Comparison of ENCODE assay signal across 8 mouse cellular contexts in genomic region chr10:83337159-83337951, GRCm38 (mm10). TPM values are rescaled to one million over a fixed set of nuclear protein-coding genes. Genes with fewer than 3 reads are reported as not detected.
DNase-seq lines count a peak whose midpoint lies in the region.

Gene Slc41a2, minus strand, starts transcription at chr10:83337882.

- H3K36me3 ChIP-seq in hindbrain, embryonic 10.5 days, result no peaks in the 10 kb centered on the region

- H3K27ac ChIP-seq in hindbrain, embryonic 10.5 days, result peak within 1 kb of the TSS; percentile 80

- under 1% methylated on average over 102 of the region's 102 CpGs for WGBS in hindbrain, embryonic 10.5 days

- no peaks in the 10 kb centered on the region for H3K9me3 ChIP-seq in hindbrain, embryonic 10.5 days

- peaks cover 10% of the 10 kb centered on the region for H3K4me1 ChIP-seq in hindbrain, embryonic 10.5 days (replicated peaks)

- H3K27me3 ChIP-seq in hindbrain, embryonic 10.5 days (ENCODE audit: insufficient read depth, poor library complexity, severe bottlenecking), result peaks cover 74% of the 10 kb centered on the region

- H3K4me3 ChIP-seq in hindbrain, embryonic 10.5 days, result peak within 1 kb of the TSS; percentile 68

- peak; percentile 25 for DNase-seq in T-cell, adult 2 months (ENCODE audit: low spot score)
- DNase-seq in cerebellum, adult 9-11 months, result peak; percentile 89
- DNase-seq in frontal cortex, postnatal 14 days (ENCODE audit: low spot score in 2 of 2), result peak; percentile 26 to 58
- DNase-seq in hindbrain, embryonic 10.5 days (ENCODE audit: low spot score), result peak; percentile 69
- DNase-seq in layer of hippocampus, postnatal 10 days (ENCODE audit: low spot score in 2 of 2), result peak; percentile 66 to 81
- peak; percentile 64 for DNase-seq in lung, postnatal 10 days
- DNase-seq in ovary, postnatal 10 days (ENCODE audit: low spot score), result peak; percentile 32
- DNase-seq in urinary bladder, adult 2 months (ENCODE audit: low spot score), result peak; percentile 64

RNA-seq across cellular contexts. Expression of gene Slc41a2, which starts in this region (rescaled TPM):
- polyA plus RNA-seq in hindbrain, embryonic 10.5 days (2016; fragmentation: Nextera tagmentation; extraction: Ambion mirVana), result 0.27 and 0.42 TPM in 2 replicates
- total RNA-seq in layer of hippocampus, postnatal 10 days (2021), result 10 to 100 TPM; 35.4 to 43.7 TPM
- polyA plus RNA-seq in urinary bladder, adult 2 months (2012; rRNA removed), result 3.7 and 5.3 TPM in 2 replicates

Comparison
In these comparisons a context has a peak if more than half of its experiments do, and no peak if none do; other contexts are left out.
1. Peak in every context shown above with its lines: DNase-seq, H3K4me3 ChIP-seq and H3K27ac ChIP-seq.
2. Peak in DNase-seq, H3K4me3 ChIP-seq and H3K27ac ChIP-seq in hindbrain, embryonic 10.5 days; RNA of the gene not detected or under 1 TPM.
3. DNase-seq: peak in every context shown above with its lines; median percentile 89 in cerebellum, adult 9-11 months; 74 in layer of hippocampus, postnatal 10 days; 69 in hindbrain, embryonic 10.5 days; 64 in lung, postnatal 10 days; 64 in urinary bladder, adult 2 months; 42 in frontal cortex, postnatal 14 days; 32 in ovary, postnatal 10 days; 25 in T-cell, adult 2 months.